Mouse (Mus musculus) heart, embryonic 10.5 days (tissue): ENCODE results near the gene Gpr6. TPM values are rescaled to one million over a fixed set of nuclear protein-coding genes. Genes with fewer than 3 reads are reported as not detected.

Source experiments
- DNase-seq: peaks from one replicate; pipeline ENCODE4 v3.0.0-alpha.2; 2017; ENCODE audit warnings: low spot score
- H3K27ac ChIP-seq: fragments of 300-500 bp; sonication (generic); 2 replicates; pipeline ENCODE4 v1.5.1; 2016; ENCODE audit warnings: mild to moderate bottlenecking
- H3K27me3 ChIP-seq: fragments of 300-500 bp; sonication (generic); 2 replicates; pipeline ENCODE4 v1.6.1; 2016; ENCODE audit warnings: mild to moderate bottlenecking; ENCODE audit not compliant: poor library complexity, insufficient read depth, severe bottlenecking
- H3K36me3 ChIP-seq: fragments of 300-500 bp; sonication (generic); 2 replicates; pipeline ENCODE4 v1.6.1; 2016; ENCODE audit warnings: mild to moderate bottlenecking, moderate library complexity
- H3K4me1 ChIP-seq: fragments of 300-500 bp; sonication (generic); 2 replicates; pipeline ENCODE4 v1.6.1; 2016; ENCODE audit warnings: mild to moderate bottlenecking
- H3K4me3 ChIP-seq: fragments of 300-500 bp; sonication (generic); 2 replicates; pipeline ENCODE4 v1.5.1; 2016; ENCODE audit warnings: mild to moderate bottlenecking, moderate library complexity
- H3K9me3 ChIP-seq: fragments of 300-500 bp; sonication (generic); 2 replicates; pipeline ENCODE4 v1.6.1; 2016; ENCODE audit warnings: mild to moderate bottlenecking, moderate library complexity
- WGBS: fragments of 180-500 bp; shearing (Covaris S2); methylation state at CpG from one replicate; pipeline ENCODE4 v1.1.7; 2016; 5-methylcytosine and 5-hydroxymethylcytosine counted together
- polyA plus RNA-seq: library from polyadenylated mRNA; unstranded; fragments of >200 nt; fragmentation: Nextera tagmentation; extraction: Ambion mirVana; gene quantifications from 2 replicates; pipeline ENCODE4 v1.2.1, GENCODE M21; 2016

Gene Gpr6
- not detected in 2 replicates for polyA plus RNA-seq

DNA sequence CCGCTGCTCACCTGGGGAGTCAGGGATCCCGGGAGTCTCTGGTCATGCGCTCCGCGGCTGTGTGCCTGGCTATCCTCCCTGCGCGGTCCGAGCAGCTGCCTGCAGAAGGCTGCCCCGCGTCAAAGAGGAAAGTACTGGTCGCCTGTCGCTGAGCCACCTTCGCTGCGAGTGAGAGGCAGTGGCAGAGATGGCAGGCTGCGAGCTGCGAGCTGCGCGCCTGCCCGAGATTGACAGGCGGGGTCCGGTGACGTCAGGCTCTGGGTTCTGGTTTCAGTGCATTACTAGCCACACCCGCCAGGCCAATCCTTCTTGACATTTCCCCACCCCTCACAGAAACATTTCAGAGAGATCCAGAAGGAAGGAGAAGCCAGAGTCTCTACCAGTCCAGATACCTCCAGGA is at the start of gene Gpr6:
TSS of gene Gpr6 (minus strand) at position 170 of the 400 bp plus-strand sequence.
- no peaks in the 10 kb centered on the region for H3K36me3 ChIP-seq
- H3K9me3 ChIP-seq = no peaks in the 10 kb centered on the region
- DNase-seq = no peak
- H3K27ac ChIP-seq = no peak within 1 kb of the TSS
- H3K4me3 ChIP-seq = peak within 1 kb of the TSS; percentile 51
- WGBS = 2% methylated on average over 23 of the region's 23 CpGs
- H3K4me1 ChIP-seq = peaks cover 18% of the 10 kb centered on the region
- H3K27me3 ChIP-seq = peaks cover 51% of the 10 kb centered on the region

DNA sequence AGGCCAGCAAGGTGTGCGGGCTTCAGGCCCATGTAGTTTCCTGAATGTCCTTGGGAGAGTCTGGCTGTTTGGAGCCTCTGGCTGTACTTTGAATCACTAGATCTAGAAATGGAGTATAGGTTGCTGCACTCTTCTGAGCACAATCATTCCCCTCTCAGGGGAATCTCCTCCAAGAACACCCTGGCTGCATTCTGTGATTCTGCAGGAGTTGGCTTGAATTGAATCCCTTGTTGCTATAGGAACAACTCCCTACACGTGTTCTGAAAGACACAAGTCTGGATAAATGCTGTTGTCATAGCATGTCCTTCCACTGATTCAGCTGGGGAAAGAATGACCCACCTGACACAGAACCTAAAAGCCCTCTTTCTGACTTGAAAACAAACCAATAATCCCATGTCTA is 28.0 kb upstream of the Gpr6 start:
- peaks cover 11% of the 10 kb centered on the region for H3K27me3 ChIP-seq
- no peaks in the 10 kb centered on the region for H3K36me3 ChIP-seq
- no peak for DNase-seq
- H3K27ac ChIP-seq = no peak overlapping the region
- H3K4me3 ChIP-seq = no peak overlapping the region
- H3K9me3 ChIP-seq = no peaks in the 10 kb centered on the region
- no peaks in the 10 kb centered on the region for H3K4me1 ChIP-seq
- 67% methylated on average over 2 of the region's 2 CpGs for WGBS

DNA sequence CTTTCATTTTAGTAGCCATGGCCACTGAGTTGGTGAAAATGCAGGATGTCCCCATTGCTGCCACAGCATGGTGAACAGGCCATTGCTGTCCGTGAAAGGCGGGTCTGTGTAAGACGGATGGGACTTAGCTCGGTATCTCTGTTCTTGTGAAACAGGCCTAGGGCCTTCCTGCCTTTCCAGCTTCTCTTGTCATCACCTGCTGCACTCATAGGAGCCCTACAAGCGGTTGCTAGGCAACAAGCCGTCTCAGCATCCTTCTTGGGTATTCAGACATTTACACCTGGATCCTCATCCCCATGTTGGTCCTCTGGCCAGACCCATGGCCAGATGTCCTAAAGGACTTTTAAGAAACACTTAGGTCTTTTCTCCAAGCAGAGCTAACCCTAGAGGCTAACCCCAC is 26.1 kb upstream of the Gpr6 start:
- Histone ChIP-seq H3K36me3 (no peaks in the 10 kb centered on the region), H3K4me3 (no peak overlapping the region), H3K27ac (no peak overlapping the region), H3K27me3 (peaks cover 11% of the 10 kb centered on the region), H3K4me1 (no peaks in the 10 kb centered on the region), H3K9me3 (no peaks in the 10 kb centered on the region)
- whole genome bisulfite sequencing = 83% methylated on average over 6 of the region's 6 CpGs
- no peak for DNase-seq

DNA sequence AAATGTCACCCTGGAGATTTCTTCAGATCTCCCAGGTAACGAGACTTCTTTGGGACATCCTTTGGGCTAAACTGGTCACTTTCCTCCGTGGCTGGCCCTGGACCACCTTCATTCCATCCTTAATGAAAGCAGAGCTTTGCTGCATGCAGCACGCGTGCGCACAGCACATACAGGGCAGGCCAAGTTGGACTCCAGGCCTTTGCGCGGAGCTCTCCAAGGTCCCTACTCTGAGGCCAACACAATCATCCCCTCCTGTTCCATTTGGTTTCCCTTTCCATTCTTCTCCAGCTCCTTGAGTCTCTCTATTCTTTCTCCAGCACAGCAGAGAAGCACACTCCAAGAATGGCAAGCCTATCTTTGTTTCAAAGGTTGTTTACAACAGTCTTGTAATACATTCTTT is 16.8 kb upstream of the Gpr6 start:
- 57% methylated on average over 7 of the region's 7 CpGs for WGBS
- no peaks in the 10 kb centered on the region for H3K9me3 ChIP-seq
- H3K36me3 ChIP-seq = no peaks in the 10 kb centered on the region
- no peaks in the 10 kb centered on the region for H3K4me1 ChIP-seq
- no peak overlapping the region for H3K4me3 ChIP-seq
- no peak for DNase-seq
- no peak overlapping the region for H3K27ac ChIP-seq
- H3K27me3 ChIP-seq = no peaks in the 10 kb centered on the region

GRCm38 (mm10) chr10:41071696-41072095 is 389 bp downstream of the Gpr6 start:
- H3K27me3 ChIP-seq = peaks cover 51% of the 10 kb centered on the region
- H3K27ac ChIP-seq = no peak overlapping the region
- no peaks in the 10 kb centered on the region for H3K36me3 ChIP-seq
- DNase-seq = peak; percentile 84
- peaks cover 18% of the 10 kb centered on the region for H3K4me1 ChIP-seq
- WGBS = 3% methylated on average over 11 of the region's 11 CpGs
- no peaks in the 10 kb centered on the region for H3K9me3 ChIP-seq
- peak overlapping the region; percentile 51 for H3K4me3 ChIP-seq

- no peak for DNase-seq
- Histone ChIP-seq H3K4me3 (peak overlapping the region; percentile 51), H3K36me3 (no peaks in the 10 kb centered on the region), H3K27ac (no peak overlapping the region), H3K27me3 (peaks cover 51% of the 10 kb centered on the region), H3K4me1 (peaks cover 18% of the 10 kb centered on the region), H3K9me3 (no peaks in the 10 kb centered on the region)
- WGBS = 4% methylated on average over 68 of the region's 68 CpGs
Observed at GRCm38 (mm10) chr10:41070693-41071651, 1.1 kb downstream of the Gpr6 start.

- Histone ChIP-seq H3K27me3 (no peaks in the 10 kb centered on the region), H3K27ac (no peak overlapping the region), H3K4me1 (no peaks in the 10 kb centered on the region), H3K36me3 (no peaks in the 10 kb centered on the region), H3K9me3 (no peaks in the 10 kb centered on the region), H3K4me3 (no peak overlapping the region)
- 64% methylated on average over 4 of the region's 4 CpGs for WGBS
- DNase-seq = no peak
Observed at GRCm38 (mm10) chr10:41060250-41060831, 11.7 kb downstream of the Gpr6 start.

- no peak overlapping the region for H3K4me3 ChIP-seq
- WGBS = 77% methylated on average over 9 of the region's 9 CpGs
- no peaks in the 10 kb centered on the region for H3K27me3 ChIP-seq
- no peaks in the 10 kb centered on the region for H3K36me3 ChIP-seq
- no peaks in the 10 kb centered on the region for H3K4me1 ChIP-seq
- no peak overlapping the region for H3K27ac ChIP-seq
- no peaks in the 10 kb centered on the region for H3K9me3 ChIP-seq
- DNase-seq = no peak
Observed at GRCm38 (mm10) chr10:41055581-41055980, 16.5 kb downstream of the Gpr6 start.

- Histone ChIP-seq H3K4me1 (no peaks in the 10 kb centered on the region), H3K27ac (no peak overlapping the region), H3K36me3 (no peaks in the 10 kb centered on the region), H3K27me3 (no peaks in the 10 kb centered on the region), H3K9me3 (no peaks in the 10 kb centered on the region), H3K4me3 (no peak overlapping the region)
- WGBS = 68% methylated on average over 5 of the region's 5 CpGs
- no peak for DNase-seq
Observed at GRCm38 (mm10) chr10:41054005-41054404, 18.1 kb downstream of the Gpr6 start.

DNA sequence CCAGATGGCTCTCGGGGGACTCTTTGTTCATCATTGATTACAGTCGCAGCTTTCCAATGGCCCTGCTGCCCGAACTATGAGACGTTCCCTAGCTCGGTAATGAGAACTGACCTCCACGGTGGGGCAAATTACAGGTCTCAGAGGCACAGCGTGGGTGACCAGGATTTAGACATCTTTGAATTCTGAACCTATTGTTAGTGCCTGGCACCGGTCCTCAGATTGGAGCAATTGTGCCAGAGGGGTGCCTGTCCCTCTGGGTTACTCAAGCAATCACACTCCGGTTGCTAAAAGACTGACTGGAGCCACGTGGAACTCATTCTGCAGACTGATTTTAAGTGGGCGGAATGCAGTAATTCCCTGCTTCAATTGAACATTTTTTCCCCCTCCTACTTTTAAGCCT is 29.8 kb downstream of the Gpr6 start:
- DNase-seq = no peak
- no peaks in the 10 kb centered on the region for H3K36me3 ChIP-seq
- H3K9me3 ChIP-seq = no peaks in the 10 kb centered on the region
- H3K27ac ChIP-seq = no peak overlapping the region
- no peaks in the 10 kb centered on the region for H3K27me3 ChIP-seq
- 0 out of 2 replicates have a peak, but pooled peaks cover 2% of the 10 kb centered on the region for H3K4me1 ChIP-seq
- WGBS = 80% methylated on average over 11 of the region's 11 CpGs
- no peak overlapping the region for H3K4me3 ChIP-seq

DNA sequence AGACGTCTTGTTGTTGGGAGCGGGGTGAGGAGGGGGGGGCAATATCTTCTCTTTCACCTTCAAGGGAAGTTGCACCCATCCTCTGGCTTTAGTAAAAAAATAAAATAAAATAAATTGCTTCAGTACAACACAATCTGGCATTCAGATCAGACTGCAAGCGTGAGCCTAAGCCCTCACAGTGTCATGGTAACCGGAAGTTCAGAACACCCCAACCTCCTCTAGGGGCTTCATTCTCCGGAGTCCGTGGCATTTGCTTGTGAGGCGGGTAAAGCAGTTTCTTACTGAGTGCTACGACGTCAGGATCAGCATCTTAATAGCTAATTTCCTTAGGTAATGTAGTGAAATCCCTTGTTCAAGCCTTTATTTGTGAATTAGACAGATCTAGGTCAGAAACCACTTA is 30.6 kb downstream of the Gpr6 start:
- Histone ChIP-seq H3K9me3 (no peaks in the 10 kb centered on the region), H3K4me1 (0 out of 2 replicates have a peak, but pooled peaks cover 2% of the 10 kb centered on the region), H3K4me3 (no peak overlapping the region), H3K36me3 (no peaks in the 10 kb centered on the region), H3K27me3 (no peaks in the 10 kb centered on the region), H3K27ac (no peak overlapping the region)
- 80% methylated on average over 9 of the region's 9 CpGs for WGBS
- DNase-seq = no peak

DNA sequence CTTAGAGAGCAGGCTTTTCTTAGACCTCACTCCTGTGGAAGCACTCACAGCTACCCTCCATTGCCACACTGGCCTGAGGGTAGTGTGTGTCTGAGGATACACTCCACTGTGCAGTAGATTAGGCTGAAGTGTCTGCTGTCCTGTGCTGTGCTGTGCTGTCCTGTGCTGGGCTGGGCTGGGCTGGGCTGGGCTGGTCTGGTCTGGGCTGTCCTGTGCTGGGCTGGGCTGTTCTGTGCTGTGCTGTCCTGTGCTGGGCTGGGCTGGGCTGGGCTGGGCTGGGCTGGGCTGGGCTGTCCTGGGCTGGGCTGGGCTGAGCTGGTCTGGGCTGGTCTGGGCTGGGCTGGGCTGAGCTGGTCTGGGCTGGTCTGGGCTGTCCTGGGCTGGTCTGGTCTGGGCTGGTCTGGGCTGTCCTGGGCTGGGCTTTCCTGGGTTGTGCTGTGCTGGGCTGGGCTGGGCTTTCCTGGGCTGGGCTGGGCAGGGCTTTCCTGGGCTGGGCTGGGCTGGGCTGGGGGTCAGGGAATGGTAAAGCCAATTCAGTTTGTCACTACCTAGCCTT is 31.5 kb downstream of the Gpr6 start:
- Histone ChIP-seq H3K9me3 (no peaks in the 10 kb centered on the region), H3K27ac (no peak overlapping the region), H3K4me3 (no peak overlapping the region), H3K27me3 (no peaks in the 10 kb centered on the region), H3K4me1 (0 out of 2 replicates have a peak, but pooled peaks cover 2% of the 10 kb centered on the region), H3K36me3 (no peaks in the 10 kb centered on the region)
- DNase-seq = no peak

- Histone ChIP-seq H3K4me1 (0 out of 2 replicates have a peak, but pooled peaks cover 2% of the 10 kb centered on the region), H3K27me3 (no peaks in the 10 kb centered on the region), H3K36me3 (no peaks in the 10 kb centered on the region), H3K4me3 (no peak overlapping the region), H3K27ac (no peak overlapping the region), H3K9me3 (no peaks in the 10 kb centered on the region)
- DNase-seq = no peak
- WGBS = 89% methylated on average over 6 of the region's 6 CpGs
Observed at GRCm38 (mm10) chr10:41038476-41038875, 33.6 kb downstream of the Gpr6 start.
